Mouse (Mus musculus) midbrain, embryonic 11.5 days (tissue): ENCODE measurements at regions not wholly inside any gene's neighbourhood (a gene's known extent, or its start where the extent isn't known, plus 50 kb on each side); places are given as distances from the start of the nearest gene placed in this dataset.
"Not testable (repeated sequence)": the region's sequence is repeated elsewhere in the genome, so short reads cannot be mapped to it uniquely, and the experiment has no call there.

Source experiments
- ATAC-seq: fragments of 200-750 bp; cut with Nextera tagmentation; 2 replicates; pipeline ENCODE4 v1.8.0; 2017; ENCODE audit warnings: moderate TSS enrichment, moderate library complexity; ENCODE audit not compliant: low FRiP score
- DNase-seq: peaks from one replicate; pipeline ENCODE4 v3.0.0; 2015; ENCODE audit warnings: low spot score; ENCODE audit errors: missing footprints
- H3K27ac ChIP-seq: fragments of 300-500 bp; sonication (generic); 2 replicates; pipeline ENCODE4 v1.5.1; 2014; ENCODE audit warnings: low read depth, low read length
- H3K27me3 ChIP-seq: fragments of 300-500 bp; sonication (generic); 2 replicates; pipeline ENCODE4 v1.6.1; 2014; ENCODE audit warnings: mild to moderate bottlenecking, low read length, moderate library complexity, mixed read lengths; ENCODE audit not compliant: control insufficient read depth, insufficient read depth
- H3K36me3 ChIP-seq: fragments of 300-500 bp; sonication (generic); 2 replicates; pipeline ENCODE4 v1.6.1; 2014; ENCODE audit warnings: mild to moderate bottlenecking, low read length, moderate library complexity, mixed read lengths; ENCODE audit not compliant: control insufficient read depth, insufficient read depth
- H3K4me1 ChIP-seq: fragments of 300-500 bp; sonication (generic); 2 replicates; pipeline ENCODE4 v1.6.1; 2014; ENCODE audit warnings: low read length; ENCODE audit not compliant: control insufficient read depth, insufficient read depth
- H3K4me2 ChIP-seq: fragments of 300-500 bp; sonication (generic); 2 replicates; pipeline ENCODE4 v1.6.1; 2014; ENCODE audit warnings: mild to moderate bottlenecking, moderate library complexity
- H3K4me3 ChIP-seq: fragments of 300-500 bp; sonication (generic); 2 replicates; pipeline ENCODE4 v1.5.1; 2014; ENCODE audit warnings: low read depth, low read length
- H3K9ac ChIP-seq: fragments of 300-500 bp; sonication (generic); 2 replicates; pipeline ENCODE4 v1.6.1; 2014; ENCODE audit warnings: low read length
- H3K9me3 ChIP-seq: fragments of 300-500 bp; sonication (generic); 2 replicates; pipeline ENCODE4 v1.6.1; 2016; ENCODE audit warnings: low read length; ENCODE audit not compliant: control insufficient read depth
- WGBS: fragments of 180-500 bp; shearing (Covaris S2); extraction: QIAGEN DNeasy Blood & Tissue Kit; methylation state at CpG from one replicate; pipeline ENCODE4 v1.1.7; 2014; 5-methylcytosine and 5-hydroxymethylcytosine counted together

- H3K4me1 ChIP-seq, H3K36me3 ChIP-seq, H3K9ac ChIP-seq, H3K4me2 ChIP-seq, ATAC-seq, H3K27ac ChIP-seq, H3K9me3 ChIP-seq, H3K4me3 ChIP-seq, H3K27me3 ChIP-seq, DNase-seq: not testable (repeated sequence)
- WGBS = no CpG with 5 or more reads among the region's 1 CpGs
These were observed 81.8 kb upstream of the Gvin1 start for GRCm38 (mm10) chr7:106296912-106297311.

- ATAC-seq, H3K27me3 ChIP-seq, H3K9me3 ChIP-seq: not testable (repeated sequence)
These were observed 69.7 kb upstream of the Gvin1 start for GRCm38 (mm10) chr7:106284841-106285240.

GRCm38 (mm10) chr7:106279946-106280345 lies 64.8 kb upstream of the Gvin1 start:
- H3K36me3 ChIP-seq, H3K27me3 ChIP-seq, H3K9me3 ChIP-seq, H3K4me1 ChIP-seq, H3K27ac ChIP-seq, H3K9ac ChIP-seq, H3K4me2 ChIP-seq, ATAC-seq, DNase-seq, H3K4me3 ChIP-seq: not testable (repeated sequence)

More at GRCm38 (mm10) chr7:106284841-106285240, 69.7 kb upstream of the Gvin1 start:
- not testable (repeated sequence) for H3K36me3 ChIP-seq, H3K9ac ChIP-seq, H3K4me1 ChIP-seq, DNase-seq, H3K4me2 ChIP-seq, H3K4me3 ChIP-seq, H3K27ac ChIP-seq

GRCm38 (mm10) chr7:106270947-106271346 lies 55.8 kb upstream of the Gvin1 start:
- H3K4me1 ChIP-seq, H3K4me3 ChIP-seq, H3K9me3 ChIP-seq, H3K4me2 ChIP-seq, H3K36me3 ChIP-seq, H3K27me3 ChIP-seq, ATAC-seq, H3K9ac ChIP-seq, H3K27ac ChIP-seq: not testable (repeated sequence)
- DNase-seq = peak; percentile 69
- 93% methylated on average over 7 of the region's 7 CpGs for WGBS
